Mouse (Mus musculus) thymus, postnatal 4 days (tissue): ENCODE measurements at regions not wholly inside any gene's neighbourhood (a gene's known extent, or its start where the extent isn't known, plus 50 kb on each side); places are given as distances from the start of the nearest gene placed in this dataset.
A peak's percentile ranks its signal among the peaks of the same experiment; 100 is the strongest.
"Not testable (repeated sequence)": the region's sequence is repeated elsewhere in the genome, so short reads cannot be mapped to it uniquely, and the experiment has no call there.

Experiments used
- DNase-seq: peaks from one replicate; pipeline ENCODE4 v3.0.0; 2021

- DNase-seq = not testable (repeated sequence)
Observed at GRCm38 (mm10) chr2:95433996-95434395, 884.0 kb upstream of the Lrrc4c start.

GRCm38 (mm10) chr2:95440957-95441356 lies 877.0 kb upstream of the Lrrc4c start:
- DNase-seq = no peak

GRCm38 (mm10) chr2:95443245-95443799 lies 874.6 kb upstream of the Lrrc4c start:
- DNase-seq = no peak

GRCm38 (mm10) chr2:95448897-95449296 lies 869.1 kb upstream of the Lrrc4c start:
- DNase-seq = no peak

GRCm38 (mm10) chr2:95479827-95480226 lies 838.1 kb upstream of the Lrrc4c start:
- no peak for DNase-seq

- DNase-seq = no peak
Observed at GRCm38 (mm10) chr2:95483397-95483796, 834.6 kb upstream of the Lrrc4c start.

GRCm38 (mm10) chr2:95487580-95488135 lies 830.3 kb upstream of the Lrrc4c start:
- no peak for DNase-seq

- DNase-seq = no peak
Observed at GRCm38 (mm10) chr2:95494026-95494697, 823.8 kb upstream of the Lrrc4c start.

GRCm38 (mm10) chr2:95494698-95495088 lies 823.3 kb upstream of the Lrrc4c start:
- peak; percentile 11 for DNase-seq

- no peak for DNase-seq
Observed at GRCm38 (mm10) chr2:95511286-95511685, 806.7 kb upstream of the Lrrc4c start.

GRCm38 (mm10) chr2:95521624-95522023 lies 796.3 kb upstream of the Lrrc4c start:
- DNase-seq = no peak

GRCm38 (mm10) chr2:95524590-95525266 lies 793.2 kb upstream of the Lrrc4c start:
- DNase-seq = no peak

GRCm38 (mm10) chr2:95564089-95564488 lies 753.9 kb upstream of the Lrrc4c start:
- no peak for DNase-seq

GRCm38 (mm10) chr2:95575882-95576281 lies 742.1 kb upstream of the Lrrc4c start:
- DNase-seq = no peak

GRCm38 (mm10) chr2:95579201-95579600 lies 738.8 kb upstream of the Lrrc4c start:
- DNase-seq = no peak

- no peak for DNase-seq
Observed at GRCm38 (mm10) chr2:95586002-95586401, 732.0 kb upstream of the Lrrc4c start.

- DNase-seq = no peak
Observed at GRCm38 (mm10) chr2:95587044-95587443, 730.9 kb upstream of the Lrrc4c start.

GRCm38 (mm10) chr2:95613354-95613753 lies 704.6 kb upstream of the Lrrc4c start:
- no peak for DNase-seq

GRCm38 (mm10) chr2:95637533-95637932 lies 680.4 kb upstream of the Lrrc4c start:
- DNase-seq = no peak

GRCm38 (mm10) chr2:95674347-95674746 lies 643.6 kb upstream of the Lrrc4c start:
- DNase-seq = peak; percentile 15

GRCm38 (mm10) chr2:95715355-95715754 lies 602.6 kb upstream of the Lrrc4c start:
- no peak for DNase-seq
